Mouse (Mus musculus): ENCODE measurements around the gene Fam189a1.

Fam189a1 gene

DNA sequence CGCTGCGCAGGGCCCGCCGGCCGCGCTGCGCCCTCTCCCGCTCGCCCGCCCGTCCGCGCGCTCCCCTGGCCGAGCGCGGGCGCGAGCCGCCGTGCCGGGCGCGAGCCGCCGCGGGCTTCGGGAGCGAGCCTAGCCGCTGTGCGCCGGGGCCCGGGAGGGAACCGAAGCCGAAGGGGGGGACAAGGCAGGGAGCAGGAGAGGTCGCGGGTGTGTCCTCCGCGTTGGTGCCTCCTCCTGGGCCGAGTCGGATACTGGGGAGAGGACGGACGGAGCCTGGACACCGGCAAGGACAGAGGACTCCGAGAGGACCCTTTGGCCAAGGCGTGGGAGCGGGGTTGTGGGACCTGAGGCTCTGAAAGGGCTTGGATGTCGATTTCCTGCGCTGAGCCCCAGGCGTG lies at the start of gene Fam189a1:
Gene Fam189a1 (minus strand): TSS at position 57 of the 398 bp plus-strand sequence.
- DNase-seq (ENCODE audit: low read depth, low spot score), result peak; percentile 5

GRCm38 (mm10) chr7:65206021-65206420 lies 49.7 kb upstream of the Fam189a1 start:
- DNase-seq (ENCODE audit: low read depth, low spot score), result no peak

DNA sequence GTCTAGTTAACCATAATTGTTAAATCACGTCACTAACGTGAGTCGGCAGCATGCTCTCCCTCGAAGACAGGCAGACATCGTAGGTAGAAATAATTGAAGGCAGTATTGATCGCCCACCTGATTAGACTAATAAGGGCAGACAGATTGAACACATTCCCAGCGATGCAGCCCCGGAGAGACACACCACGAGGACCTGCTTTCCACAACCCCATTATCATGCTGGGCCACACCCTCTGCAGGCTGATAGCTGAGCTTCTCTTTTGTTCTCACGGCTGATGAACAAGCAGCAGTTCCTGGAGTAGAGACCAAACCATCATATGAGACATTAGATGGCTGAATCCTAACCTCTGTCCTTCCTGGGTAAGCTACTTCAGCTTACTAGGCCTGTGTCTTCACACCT lies 46.3 kb upstream of the Fam189a1 start:
- DNase-seq (ENCODE audit: low read depth, low spot score), result no peak

- no peak for DNase-seq (ENCODE audit: low read depth, low spot score)
Measured at GRCm38 (mm10) chr7:65180694-65181093, 24.3 kb upstream of the Fam189a1 start.

DNA sequence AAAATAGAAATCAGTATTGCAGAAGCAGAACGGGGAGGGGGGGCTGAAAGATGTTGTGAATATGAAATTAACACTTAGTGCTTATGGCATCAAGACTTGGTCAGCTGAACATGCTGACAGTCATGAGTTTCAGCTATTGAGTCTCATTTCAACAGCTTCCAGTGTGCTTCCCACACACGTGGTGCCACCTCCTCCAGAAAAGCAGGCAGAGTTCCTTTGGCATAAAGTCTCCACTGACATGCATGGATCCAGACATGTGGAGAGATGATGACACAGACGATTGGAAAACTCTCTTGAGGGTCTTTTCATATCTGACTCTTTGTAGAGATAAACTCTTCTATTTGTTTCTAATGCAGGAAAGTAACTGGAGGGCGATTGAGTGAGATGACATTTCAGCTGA lies 14.4 kb upstream of the Fam189a1 start:
- no peak for DNase-seq (ENCODE audit: low read depth, low spot score)

GRCm38 (mm10) chr7:65157031-65158025 lies 958 bp upstream of the Fam189a1 start:
- DNase-seq (ENCODE audit: low read depth, low spot score), result no peak

GRCm38 (mm10) chr7:65155628-65156513 lies 499 bp downstream of the Fam189a1 start:
- DNase-seq (ENCODE audit: low read depth, low spot score), result no peak

- DNase-seq (ENCODE audit: low read depth, low spot score), result no peak
Measured at GRCm38 (mm10) chr7:65154576-65154975, 1.8 kb downstream of the Fam189a1 start.

DNA sequence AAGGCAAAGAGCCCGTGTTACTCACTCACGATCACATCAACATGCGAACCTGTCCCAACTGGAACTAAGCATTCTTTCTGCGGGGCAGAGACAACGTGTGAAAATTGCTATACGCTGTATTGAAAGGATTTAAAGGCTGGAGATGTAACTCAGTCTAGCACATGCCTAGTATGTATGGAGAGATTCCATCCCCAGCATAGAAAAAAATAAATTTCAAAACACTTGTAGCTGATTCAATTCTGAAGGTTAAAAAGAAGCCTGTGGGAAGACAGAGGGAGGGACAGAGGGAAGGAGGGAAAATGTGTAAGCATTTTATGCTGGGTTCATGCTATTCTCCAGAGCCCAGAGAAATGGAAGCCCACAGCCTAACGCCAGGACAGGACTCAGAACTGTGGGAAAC lies 2.5 kb downstream of the Fam189a1 start:
- no peak for DNase-seq (ENCODE audit: low read depth, low spot score)

DNA sequence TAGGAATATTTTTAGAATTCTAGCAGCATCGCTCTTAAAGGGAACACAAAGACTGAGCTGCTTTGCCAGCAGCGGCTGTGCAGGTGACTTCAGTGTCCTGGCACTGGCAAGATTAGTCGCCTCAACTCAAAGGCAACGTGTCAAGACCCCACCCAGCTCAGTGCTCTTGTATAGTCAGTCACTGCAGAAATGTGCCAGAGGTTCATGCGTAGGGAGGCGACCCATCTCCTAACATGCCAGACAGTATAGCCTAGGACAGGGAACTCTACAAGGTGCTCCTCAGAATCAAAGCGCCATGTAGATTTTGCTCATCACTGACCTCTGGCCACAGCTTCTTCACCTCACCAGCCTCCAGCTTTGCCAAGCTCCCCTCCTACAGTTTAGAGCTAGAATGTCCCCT lies 4.8 kb downstream of the Fam189a1 start:
- no peak for DNase-seq (ENCODE audit: low read depth, low spot score)

- DNase-seq (ENCODE audit: low read depth, low spot score), result no peak
Measured at GRCm38 (mm10) chr7:65149040-65149439, 7.3 kb downstream of the Fam189a1 start.

- no peak for DNase-seq (ENCODE audit: low read depth, low spot score)
Measured at GRCm38 (mm10) chr7:65144881-65145280, 11.5 kb downstream of the Fam189a1 start.

GRCm38 (mm10) chr7:65141907-65142698 lies 14.3 kb downstream of the Fam189a1 start:
- DNase-seq (ENCODE audit: low read depth, low spot score), result no peak

DNA sequence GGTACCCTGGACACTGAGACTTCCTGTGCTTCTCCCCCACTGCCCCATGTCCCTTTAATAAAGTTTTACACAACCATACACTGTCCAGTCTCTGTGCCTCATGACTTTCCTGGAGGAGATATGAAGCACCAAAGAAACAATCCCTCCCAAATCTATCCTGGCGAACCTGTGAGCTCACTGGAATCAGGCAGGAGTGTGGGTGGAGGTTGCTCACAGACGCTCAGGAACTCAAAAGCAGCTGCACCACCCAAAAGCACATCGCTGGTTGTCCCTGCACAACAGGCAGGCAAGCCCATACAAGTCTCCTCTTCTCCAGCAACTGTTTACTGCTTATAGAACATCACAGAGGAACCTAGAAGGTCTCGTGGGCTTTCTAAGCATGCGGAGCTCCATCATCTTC lies 15.5 kb downstream of the Fam189a1 start:
- no peak for DNase-seq (ENCODE audit: low read depth, low spot score)

DNA sequence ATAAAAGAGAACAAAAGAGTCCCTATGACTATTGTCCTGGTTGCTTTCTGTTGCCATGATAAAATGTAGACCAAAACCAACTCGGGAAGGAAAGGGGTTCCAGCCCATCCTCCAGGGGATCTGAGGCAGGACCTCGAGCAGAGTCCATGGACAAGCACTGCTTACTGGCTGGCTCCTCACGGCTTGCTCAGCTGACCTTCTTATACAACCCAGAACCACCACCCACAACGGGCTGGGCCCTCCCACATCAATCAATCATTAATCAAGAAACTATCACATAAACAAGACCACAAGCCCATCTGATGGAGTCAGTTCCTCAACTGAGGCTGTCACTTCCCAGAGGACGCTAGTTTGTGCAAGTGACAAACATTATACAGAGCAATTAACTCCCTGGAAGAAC lies 16.3 kb downstream of the Fam189a1 start:
- no peak for DNase-seq (ENCODE audit: low read depth, low spot score)

GRCm38 (mm10) chr7:65123766-65124165 lies 32.6 kb downstream of the Fam189a1 start:
- DNase-seq (ENCODE audit: low read depth, low spot score), result no peak

GRCm38 (mm10) chr7:65116903-65117302 lies 39.5 kb downstream of the Fam189a1 start:
- no peak for DNase-seq (ENCODE audit: low read depth, low spot score)

DNA sequence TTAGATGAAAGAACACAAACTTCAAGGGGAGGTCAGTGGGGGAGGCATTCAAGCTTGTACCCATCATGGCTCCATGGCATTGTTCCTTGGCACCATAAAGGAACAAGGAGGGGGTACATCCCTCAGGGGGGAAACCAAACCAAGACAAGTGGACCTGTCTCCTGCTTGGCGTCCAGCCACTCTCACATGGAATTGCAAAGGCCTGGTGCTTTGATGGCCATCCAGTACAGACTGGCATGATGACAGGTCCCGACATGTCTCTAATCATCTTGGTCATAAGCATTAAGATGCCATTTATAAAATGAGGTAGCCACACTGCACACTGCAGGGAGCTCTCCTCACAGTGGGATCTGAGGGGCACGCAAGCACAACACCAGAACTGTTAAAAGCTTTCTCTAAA lies 41.0 kb downstream of the Fam189a1 start:
- DNase-seq (ENCODE audit: low read depth, low spot score), result no peak

DNA sequence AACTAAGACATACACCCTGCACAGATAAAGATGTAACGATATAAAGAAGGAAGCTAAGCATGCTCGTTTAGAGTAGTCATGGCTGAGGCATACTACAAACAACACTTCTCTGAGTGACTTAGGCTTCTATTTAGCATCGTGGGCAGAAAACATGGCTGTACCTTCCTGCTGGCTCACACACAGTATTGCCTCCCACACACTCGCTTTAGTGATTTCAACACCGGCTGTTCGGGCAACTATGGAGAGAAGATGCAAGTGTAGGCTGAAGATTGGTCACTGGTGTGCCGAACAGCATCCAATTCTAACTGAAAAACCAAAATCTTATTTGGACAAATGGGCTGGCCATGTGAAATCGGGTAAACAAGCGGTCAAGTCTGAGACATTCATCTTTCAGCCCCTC lies 44.7 kb downstream of the Fam189a1 start:
- no peak for DNase-seq (ENCODE audit: low read depth, low spot score)

DNA sequence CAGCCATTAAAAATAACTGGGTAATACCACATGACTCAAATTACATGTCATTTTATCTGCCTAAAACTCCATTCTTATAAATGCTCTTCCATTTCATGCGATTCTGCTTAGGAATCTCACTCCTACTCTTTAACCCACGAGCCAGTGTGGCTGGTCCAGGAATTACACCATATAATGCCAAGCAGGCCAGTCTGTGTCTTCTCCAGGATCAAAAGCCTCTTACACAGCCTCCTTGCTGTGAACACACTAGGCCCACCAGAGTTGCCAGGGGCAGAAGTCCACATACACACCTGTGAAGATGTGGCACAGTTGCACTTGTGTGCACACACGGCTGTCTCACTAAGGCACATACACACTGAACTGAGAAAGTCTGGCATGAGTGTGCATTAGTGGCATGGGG lies 50.8 kb downstream of the Fam189a1 start:
- DNase-seq (ENCODE audit: low read depth, low spot score), result no peak

- no peak for DNase-seq (ENCODE audit: low read depth, low spot score)
Measured at GRCm38 (mm10) chr7:65105097-65105467, 51.3 kb downstream of the Fam189a1 start.

Data from CD4-positive helper T cell, adult 2 months (primary cell).